Mouse (Mus musculus) MEL (cell line): ENCODE data around the gene Rbms3. TPM values are rescaled to one million over a fixed set of nuclear protein-coding genes. Genes with fewer than 3 reads are reported as not detected.

ENCODE experiments used
- DNase-seq: peaks from one replicate; pipeline ENCODE4 v3.0.0; 2011; ENCODE audit warnings: low read depth, low spot score
- H3K27ac ChIP-seq: 2 replicates; pipeline ENCODE4 v1.5.1; 2012; ENCODE audit warnings: low read depth, mild to moderate bottlenecking, control low read depth, low read length, moderate library complexity; ENCODE audit not compliant: control insufficient read depth
- H3K27me3 ChIP-seq, 2 experiments: fragments of 150-350 bp in 1 of 2; sonication (generic) in 1 of 2; 2 replicates each; pipeline ENCODE4 v1.6.1; 2012; ENCODE audit warnings: low read length in 2 of 2, mild to moderate bottlenecking in 2 of 2, improper control_type of control experiment in 1 of 2, moderate library complexity in 1 of 2; ENCODE audit not compliant: insufficient read depth in 2 of 2, control insufficient read depth in 1 of 2
- H3K36me3 ChIP-seq, 2 experiments: 2 replicates each; pipeline ENCODE4 v1.6.1; 2012 to 2014; ENCODE audit warnings: low read length in 2 of 2, improper control_type of control experiment in 1 of 2, inconsistent platforms in 1 of 2, mild to moderate bottlenecking in 1 of 2; ENCODE audit not compliant: insufficient read depth in 2 of 2, control insufficient read depth in 1 of 2
- H3K4me1 ChIP-seq, 2 experiments: fragments of 150-350 bp in 1 of 2; sonication (generic) in 1 of 2; 2 replicates each; pipeline ENCODE4 v1.6.1; 2012; ENCODE audit warnings: low read length in 2 of 2, improper control_type of control experiment in 1 of 2, mild to moderate bottlenecking in 1 of 2; ENCODE audit not compliant: insufficient read depth in 2 of 2, control insufficient read depth in 1 of 2
- H3K4me3 ChIP-seq, 2 experiments: fragments of 150-350 bp in 1 of 2; sonication (generic) in 1 of 2; 2 replicates each; pipeline ENCODE4 v1.5.1; 2012; ENCODE audit warnings: low read depth in 2 of 2, low read length in 2 of 2, mild to moderate bottlenecking in 2 of 2, moderate library complexity in 2 of 2, control low read depth in 1 of 2, improper control_type of control experiment in 1 of 2; ENCODE audit not compliant: control insufficient read depth in 1 of 2, insufficient read depth in 1 of 2
- H3K79me2 ChIP-seq: 2 replicates; pipeline ENCODE4 v1.6.1; 2012; ENCODE audit warnings: mild to moderate bottlenecking, low read length, moderate library complexity; ENCODE audit not compliant: control insufficient read depth, poor library complexity, insufficient read depth
- H3K9ac ChIP-seq: 2 replicates; pipeline ENCODE4 v1.6.1; 2012; ENCODE audit warnings: low read depth, mild to moderate bottlenecking, control low read depth, low read length, moderate library complexity; ENCODE audit not compliant: control insufficient read depth, poor library complexity, severe bottlenecking
- H3K9me3 ChIP-seq: fragments of 150-350 bp; sonication (generic); replicated peaks from 2 replicates; pipeline ENCODE4 v1.6.1; 2012; ENCODE audit warnings: mild to moderate bottlenecking, low read length, improper control_type of control experiment, moderate library complexity; ENCODE audit not compliant: insufficient read depth
- CHD1 ChIP-seq: IDR thresholded peaks from 2 replicates; pipeline ENCODE4 v1.6.1; 2012; ENCODE audit warnings: low read depth, mild to moderate bottlenecking, inconsistent platforms, low read length, improper control_type of control experiment
- MAZ ChIP-seq: IDR thresholded peaks from 2 replicates; pipeline ENCODE4 v1.6.1; 2012; ENCODE audit warnings: low read depth, mild to moderate bottlenecking, inconsistent platforms, low read length, improper control_type of control experiment
- MYC ChIP-seq: IDR thresholded peaks from 2 replicates; pipeline ENCODE4 v1.6.1; 2011; ENCODE audit warnings: low read depth, mild to moderate bottlenecking, low read length, improper control_type of control experiment, moderate library complexity
- NELFE ChIP-seq: IDR thresholded peaks from 2 replicates; pipeline ENCODE4 v1.6.1; 2011; ENCODE audit warnings: low read depth, low read length, improper control_type of control experiment
- POLR2AphosphoS5 ChIP-seq: IDR thresholded peaks from 2 replicates; pipeline ENCODE4 v1.6.1; 2012; ENCODE audit warnings: low read depth, borderline replicate concordance, mild to moderate bottlenecking, inconsistent platforms, low read length, moderate library complexity, mixed read lengths
- RAD21 ChIP-seq: IDR thresholded peaks from 2 replicates; pipeline ENCODE4 v1.6.1; 2011; ENCODE audit warnings: mild to moderate bottlenecking, low read depth, low read length, improper control_type of control experiment
- RCOR1 ChIP-seq: IDR thresholded peaks from 2 replicates; pipeline ENCODE4 v1.6.1; 2012; ENCODE audit warnings: low read depth, mild to moderate bottlenecking, inconsistent platforms, low read length, improper control_type of control experiment
- SMC3 ChIP-seq: IDR thresholded peaks from 2 replicates; pipeline ENCODE4 v1.6.1; 2011; ENCODE audit warnings: low read depth, low read length, improper control_type of control experiment
- TAL1 ChIP-seq: IDR thresholded peaks from 2 replicates; pipeline ENCODE4 v1.6.1; 2012; ENCODE audit warnings: mild to moderate bottlenecking, inconsistent platforms, low read length, moderate library complexity, mixed read lengths
- TBP ChIP-seq: IDR thresholded peaks from 2 replicates; pipeline ENCODE4 v1.8.0; 2011; ENCODE audit warnings: low read depth, low read length, improper control_type of control experiment
- TCF12 ChIP-seq: IDR thresholded peaks from 2 replicates; pipeline ENCODE4 v1.6.1; 2014; ENCODE audit warnings: low read depth, mild to moderate bottlenecking, inconsistent platforms, low read length, improper control_type of control experiment, moderate library complexity
- UBTF ChIP-seq: IDR thresholded peaks from 2 replicates; pipeline ENCODE4 v1.6.1; 2012; ENCODE audit warnings: low read depth, mild to moderate bottlenecking, inconsistent platforms, low read length, improper control_type of control experiment, moderate library complexity, borderline replicate concordance; ENCODE audit not compliant: insufficient read depth
- USF2 ChIP-seq, 2 experiments: IDR thresholded peaks; 2 replicates each; pipeline ENCODE4 v1.6.1; 2011 to 2012; ENCODE audit warnings: improper control_type of control experiment in 2 of 2, low read length in 2 of 2, borderline replicate concordance in 1 of 2, inconsistent platforms in 1 of 2, low read depth in 1 of 2, mild to moderate bottlenecking in 1 of 2; ENCODE audit not compliant: insufficient read depth in 1 of 2
- ZMIZ1 ChIP-seq: IDR thresholded peaks from 2 replicates; pipeline ENCODE4 v1.6.1; 2012; ENCODE audit warnings: low read depth, mild to moderate bottlenecking, inconsistent platforms, low read length, improper control_type of control experiment, moderate library complexity
- ZNF384 ChIP-seq: IDR thresholded peaks from 2 replicates; pipeline ENCODE4 v1.6.1; 2012; ENCODE audit warnings: low read depth, mild to moderate bottlenecking, inconsistent platforms, low read length, improper control_type of control experiment
- polyA plus RNA-seq, 2 experiments: library from polyadenylated mRNA; stranded (reverse) in 1 of 2; unstranded in 1 of 2; fragments of >175 nt in 1 of 2; fragments of >200 nt in 1 of 2; gene quantifications; 2 replicates each; pipeline versions ENCODE4 v1.2.1 to v1.2.4; 2012; ENCODE audit warnings: low replicate concordance in 2 of 2, low read depth in 1 of 2; ENCODE audit not compliant: insufficient read length in 2 of 2, insufficient read depth in 1 of 2, missing spikeins in 1 of 2
- total RNA-seq: library from RNA; depleted of rRNA; stranded (reverse); fragments of 300-350 nt; gene quantifications from 2 replicates; pipeline ENCODE4 v1.2.3, GENCODE M21; 2012

Gene Rbms3
- total and polyA plus RNA-seq, 3 experiments: not detected

- no peak overlapping the region for H3K4me3 ChIP-seq
- no peaks in the 10 kb centered on the region for H3K9me3 ChIP-seq
- DNase-seq: no peak
- H3K79me2 ChIP-seq: no peaks in the 10 kb centered on the region
- TF ChIP-seq UBTF: no peak
- TF ChIP-seq SMC3: no peak
- no peak for TF ChIP-seq ZNF384
- no peak for TF ChIP-seq TCF12
- no peak for TF ChIP-seq RAD21
- TF ChIP-seq ZMIZ1: no peak
- no peak for TF ChIP-seq RCOR1
- TF ChIP-seq MAZ: no peak
- no peak for TF ChIP-seq NELFE
- no peak for TF ChIP-seq TBP
- no peaks in the 10 kb centered on the region for H3K4me1 ChIP-seq
- no peak overlapping the region for H3K27ac ChIP-seq
- no peak overlapping the region for H3K9ac ChIP-seq
- no peaks in the 10 kb centered on the region for H3K36me3 ChIP-seq
- no peaks in the 10 kb centered on the region for H3K27me3 ChIP-seq
Observed at GRCm38 (mm10) chr9:117161150-117161549, 468.6 kb downstream of the Rbms3 start.

DNA sequence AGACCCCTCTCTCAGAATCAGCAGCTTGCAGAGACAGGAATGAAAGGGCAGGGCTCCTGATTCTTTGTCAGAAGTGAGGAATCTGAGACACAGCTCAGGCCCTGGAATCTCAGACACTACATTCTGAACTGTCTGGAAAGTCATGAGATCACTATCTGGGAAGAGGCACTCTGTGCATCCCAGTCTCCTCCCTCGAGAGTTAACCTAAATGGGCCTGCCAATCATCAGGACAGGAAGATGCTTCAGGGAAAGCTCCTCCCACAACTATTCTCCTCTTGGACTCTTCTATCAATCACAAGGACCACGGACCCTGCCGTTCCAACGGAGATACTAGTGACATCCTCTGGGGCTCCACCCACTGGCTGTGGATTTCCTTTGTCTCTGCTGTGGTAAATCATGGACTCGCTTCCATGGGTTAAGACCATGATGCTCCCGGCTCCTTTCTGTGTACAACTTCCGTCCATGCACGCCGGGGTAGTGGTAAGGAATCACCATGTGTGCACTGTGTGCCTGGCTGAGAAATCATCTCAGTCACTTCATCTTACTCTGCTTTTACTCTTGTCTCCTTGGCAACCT is 473.3 kb downstream of the Rbms3 start:
- Histone ChIP-seq H3K27me3 (no peaks in the 10 kb centered on the region), H3K9me3 (no peaks in the 10 kb centered on the region), H3K4me3 (no peak overlapping the region), H3K36me3 (no peaks in the 10 kb centered on the region), H3K27ac (no peak overlapping the region), H3K9ac (no peak overlapping the region), H3K4me1 (no peaks in the 10 kb centered on the region), H3K79me2 (no peaks in the 10 kb centered on the region)
- no peak for DNase-seq
- no peak for TF ChIP-seq CHD1
- no peak for TF ChIP-seq POLR2AphosphoS5
- TF ChIP-seq NELFE: no peak
- TF ChIP-seq ZNF384: no peak
- no peak for TF ChIP-seq RAD21
- TF ChIP-seq RCOR1: no peak
- no peak for TF ChIP-seq USF2 (IDR thresholded peaks at IDR 0.05; ENCODE audit: borderline replicate concordance in 1 of 2, insufficient read depth in 1 of 2, low read depth in 1 of 2, low read length in 2 of 2)
- no peak for TF ChIP-seq MYC
- TF ChIP-seq TAL1: no peak
